Mouse (Mus musculus) erythroblast, adult 5-6 weeks (primary cell): ENCODE measurements around the gene Rhbdd1. TPM values are rescaled to one million over a fixed set of nuclear protein-coding genes. Genes with fewer than 3 reads are reported as not detected.

Source experiments
- ATAC-seq: replicated peaks from 2 replicates; pipeline ENCODE4 v1.8.0; 2016; ENCODE audit warnings: moderate number of reproducible peaks, mild to moderate bottlenecking, moderate TSS enrichment, inconsistent platforms; ENCODE audit not compliant: poor library complexity, low FRiP score, severe bottlenecking
- total RNA-seq, 2 experiments: library from RNA; stranded (forward) in 1 of 2; stranded (reverse) in 1 of 2; fragments of 150-400 nt in 1 of 2; fragments of 200-764, 138-1000 nt in 1 of 2; gene quantifications; 2 replicates each; pipeline versions ENCODE4 v1.2.3 to v1.2.4; 2015 to 2017; ENCODE audit warnings: low replicate concordance in 2 of 2

Rhbdd1 gene
- 3.6 and 5.2 TPM in 2 replicates for total RNA-seq (2015; ENCODE audit: low replicate concordance)
- total RNA-seq (2017; ENCODE audit: low replicate concordance) = 4.6 and 7.6 TPM in 2 replicates

DNA sequence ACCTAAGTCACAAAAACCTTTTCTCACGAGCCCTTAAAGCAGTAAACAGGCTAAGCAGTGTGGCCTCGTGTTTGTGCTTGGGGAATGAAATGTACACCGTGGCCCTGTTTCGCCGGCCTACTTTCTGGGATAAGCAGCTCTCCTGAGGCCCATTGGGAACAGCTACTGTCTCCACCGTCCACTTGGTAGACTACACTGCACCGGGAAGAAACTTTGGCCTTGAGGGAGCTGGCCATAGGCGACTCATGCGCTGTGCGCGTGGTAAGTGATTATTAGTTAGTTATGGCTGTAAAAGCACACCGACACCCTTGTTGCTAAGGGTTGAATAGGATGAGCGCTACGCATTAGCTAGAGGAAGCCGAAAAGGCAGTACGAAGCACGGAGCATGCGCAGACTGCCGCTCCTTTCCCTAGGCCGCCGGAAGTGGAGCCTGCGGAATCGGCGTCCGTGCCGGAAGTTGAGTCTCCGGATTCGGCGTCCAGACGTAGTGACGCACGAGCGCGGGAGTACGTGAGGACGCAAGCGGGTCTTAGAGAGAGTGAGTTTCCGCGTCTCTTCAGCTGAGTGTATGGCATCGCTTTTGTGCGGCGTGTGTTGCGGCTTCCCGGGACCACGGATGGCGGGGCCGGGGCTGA, at the start of gene Rhbdd1:
TSS of gene Rhbdd1 (plus strand) at position 342 of the 635 bp plus-strand sequence.
- peak; percentile 100 for ATAC-seq

DNA sequence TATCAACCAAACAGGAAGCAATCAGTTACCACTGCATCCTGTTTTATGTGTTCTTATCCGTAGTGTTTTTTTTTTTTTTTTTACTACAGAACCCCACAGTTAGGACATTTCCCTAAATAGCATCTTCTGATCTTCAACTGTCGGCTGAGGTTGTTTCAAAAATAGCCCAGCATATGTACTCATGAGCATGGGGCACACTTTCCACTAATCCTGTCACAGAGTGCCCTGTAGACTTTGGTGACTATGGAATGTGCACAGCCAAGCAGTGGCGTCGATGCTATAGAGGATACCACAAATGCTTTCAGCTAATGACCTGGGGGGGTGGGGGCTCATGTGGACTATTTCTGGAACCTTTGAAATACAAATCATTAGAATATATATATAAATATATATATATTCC, 48.7 kb upstream of the Rhbdd1 start:
- no peak for ATAC-seq

DNA sequence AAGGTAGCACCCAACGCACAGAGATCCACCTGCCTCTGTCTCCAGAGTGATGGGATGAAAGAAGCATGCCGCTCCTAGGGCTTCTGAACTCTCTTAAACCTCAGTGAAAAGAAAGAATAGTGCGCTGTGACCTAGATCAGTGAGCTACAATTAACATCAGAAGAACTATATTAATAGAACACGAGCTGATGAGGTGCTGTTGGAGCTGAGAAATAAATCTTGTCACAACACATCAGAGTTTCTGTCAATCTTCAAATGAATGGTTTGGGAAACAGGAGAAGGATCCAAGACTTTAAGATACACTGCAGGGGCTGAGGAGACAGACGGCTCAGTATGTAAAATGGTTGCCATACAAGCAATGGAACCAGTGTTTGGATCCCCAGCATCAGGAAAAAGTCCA, 44.0 kb upstream of the Rhbdd1 start:
- ATAC-seq = no peak

DNA sequence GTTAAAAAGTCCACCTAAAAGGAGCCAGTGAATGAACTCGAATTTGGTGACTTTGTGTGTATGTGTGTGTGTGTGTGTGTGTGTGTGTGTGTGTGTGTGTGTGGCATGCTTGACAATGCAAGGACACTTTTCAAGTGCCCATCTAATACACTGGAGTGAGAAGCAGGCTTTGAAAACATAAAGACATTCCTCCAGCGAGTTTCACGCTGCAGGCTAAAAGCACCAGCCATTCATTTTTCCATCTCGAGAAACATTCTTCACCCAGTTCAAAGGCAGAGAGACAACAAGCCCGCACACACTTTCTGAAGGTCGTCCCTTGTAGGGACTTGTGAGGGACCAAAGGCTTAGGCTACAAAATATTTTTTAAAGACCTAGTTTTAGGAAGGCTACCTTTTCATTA, 42.7 kb upstream of the Rhbdd1 start:
- no peak for ATAC-seq

GRCm38 (mm10) chr1:82274361-82274760, 41.9 kb upstream of the Rhbdd1 start:
- no peak for ATAC-seq

DNA sequence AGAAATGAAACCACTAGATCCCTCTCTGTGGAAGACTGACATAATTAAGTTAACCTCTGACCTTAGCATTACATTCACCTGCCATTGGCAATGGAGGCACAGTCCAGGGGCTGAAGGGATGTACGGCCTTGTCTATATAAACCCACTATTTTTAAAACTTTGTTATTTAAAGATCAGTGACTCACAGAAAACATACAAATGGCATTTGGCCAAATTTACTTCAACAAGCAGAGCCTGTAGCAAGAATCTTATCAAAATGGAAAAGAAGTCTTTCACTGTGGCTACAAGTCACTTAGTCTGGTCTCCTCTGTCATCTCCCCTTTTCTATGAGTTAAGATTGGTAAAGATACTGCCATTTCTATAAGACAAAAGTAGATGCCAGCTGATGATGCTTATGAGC, 36.5 kb upstream of the Rhbdd1 start:
- ATAC-seq = no peak

DNA sequence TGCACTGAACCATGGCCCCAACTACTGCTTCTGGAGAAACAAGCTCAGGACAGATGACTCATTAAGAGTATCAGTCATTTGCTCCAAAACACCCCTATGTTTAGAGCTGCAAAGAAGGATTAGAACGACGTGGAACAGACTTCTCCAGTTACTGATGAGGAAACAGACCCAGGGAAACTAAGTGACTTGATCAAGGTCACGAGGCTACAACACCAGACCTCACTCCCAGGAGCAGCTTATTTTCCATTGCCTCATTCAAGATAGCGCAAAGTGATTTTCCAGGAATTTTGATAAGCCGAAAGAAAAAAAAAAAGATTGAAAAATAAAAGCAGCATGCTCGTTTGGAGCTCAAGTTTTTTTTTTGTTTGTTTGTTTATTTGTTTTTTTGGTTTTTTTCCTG, 34.4 kb upstream of the Rhbdd1 start:
- no peak for ATAC-seq

GRCm38 (mm10) chr1:82282992-82283611, 33.1 kb upstream of the Rhbdd1 start:
- peak; percentile 60; the same call in 1 of the 2 replicates for ATAC-seq

DNA sequence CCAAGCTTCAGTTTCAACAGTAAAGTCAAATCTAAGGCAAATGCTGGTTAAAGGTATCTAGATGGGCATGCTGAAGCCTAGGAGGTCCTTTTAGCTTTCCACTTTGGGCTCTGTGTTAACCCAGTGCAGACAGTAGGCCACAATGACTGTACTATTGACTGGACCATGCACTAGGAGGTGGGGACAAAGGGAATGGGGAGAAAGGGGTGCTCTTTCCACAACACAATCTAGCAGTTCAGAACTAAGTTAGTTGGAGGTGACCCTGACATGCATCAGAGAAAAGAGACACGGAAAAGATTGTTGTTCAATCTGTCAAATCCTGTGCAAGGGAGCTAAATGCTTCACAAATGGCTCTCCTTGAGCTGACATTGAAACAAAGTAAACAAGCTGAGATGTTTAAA, 32.4 kb upstream of the Rhbdd1 start:
- no peak for ATAC-seq

- no peak for ATAC-seq
These were observed 31.8 kb upstream of the Rhbdd1 start for GRCm38 (mm10) chr1:82284403-82284802.

DNA sequence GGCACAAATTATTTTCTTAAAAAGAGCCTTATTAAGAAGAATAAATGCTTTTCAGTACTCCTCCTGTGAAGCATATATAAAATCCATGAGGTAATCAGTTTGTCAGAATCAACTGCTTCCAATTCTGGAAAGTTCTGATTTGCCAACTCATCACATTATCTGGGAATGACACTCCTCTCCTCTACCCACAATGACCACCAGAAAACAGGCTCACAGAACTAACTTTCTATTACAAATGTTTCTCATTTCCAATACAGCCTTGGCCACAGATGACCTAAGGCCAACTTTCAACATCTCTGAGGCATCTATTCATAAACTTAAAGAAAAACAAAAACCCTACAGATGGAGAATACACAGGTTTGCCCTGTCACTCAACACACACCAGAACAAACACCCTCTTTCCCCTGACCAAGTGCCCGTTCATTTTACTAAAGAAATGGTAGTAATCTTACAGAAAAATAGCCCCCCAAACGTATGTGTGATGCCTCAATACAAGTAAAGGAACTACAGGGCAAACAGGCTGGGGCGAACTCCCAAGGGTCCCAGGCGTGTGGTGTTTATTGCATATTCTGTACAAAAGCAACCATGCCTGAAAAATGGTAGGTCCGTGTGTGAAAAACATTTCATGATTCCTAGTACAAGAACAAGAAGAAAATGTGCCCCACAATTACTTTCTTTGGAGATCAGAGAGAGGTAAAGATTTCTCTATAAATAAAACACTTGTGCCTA, 30.6 kb upstream of the Rhbdd1 start:
- ATAC-seq = no peak

DNA sequence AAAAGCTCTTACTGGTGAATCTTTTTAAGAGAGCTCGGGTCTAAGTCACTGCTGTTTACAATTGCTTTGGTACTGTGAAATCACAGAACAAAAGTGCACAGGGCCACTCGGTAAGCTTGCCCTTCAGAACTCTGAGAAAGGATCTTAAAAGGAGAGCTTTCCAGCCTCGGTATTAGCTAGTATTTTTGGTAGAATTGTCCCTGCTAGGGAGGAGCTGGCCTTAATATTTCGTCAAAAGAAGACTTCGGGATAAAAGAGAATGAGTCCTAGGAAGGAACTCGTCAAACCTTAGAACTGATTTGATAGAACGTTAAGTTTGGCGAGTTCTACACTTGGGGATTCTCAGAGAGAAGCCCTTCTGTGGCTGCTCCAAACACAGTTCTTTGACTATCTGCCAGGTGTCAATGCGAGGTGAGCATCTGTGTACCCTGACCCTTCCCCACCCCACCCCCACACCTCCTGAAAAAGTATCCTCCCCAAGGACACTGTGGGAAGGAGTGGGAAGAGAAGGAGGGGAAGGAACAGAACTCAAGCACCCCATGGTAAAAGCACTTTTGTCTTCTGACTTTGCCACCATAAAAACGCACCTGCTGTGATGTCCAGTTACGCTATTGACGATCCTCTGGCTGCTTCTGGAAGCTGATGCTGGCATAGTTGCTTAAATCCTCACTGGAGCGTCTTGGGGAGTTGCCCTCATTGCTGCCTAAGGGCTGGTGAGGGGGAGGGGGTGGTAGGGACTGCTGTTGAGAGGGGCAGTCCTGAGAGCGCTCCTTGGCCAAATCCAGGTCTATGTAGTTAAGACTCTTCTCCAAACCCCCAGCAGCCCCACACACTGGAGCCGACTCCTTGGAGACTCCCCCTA, 29.8 kb upstream of the Rhbdd1 start:
- no peak for ATAC-seq

GRCm38 (mm10) chr1:82287052-82287775, 29.0 kb upstream of the Rhbdd1 start:
- ATAC-seq = no peak

DNA sequence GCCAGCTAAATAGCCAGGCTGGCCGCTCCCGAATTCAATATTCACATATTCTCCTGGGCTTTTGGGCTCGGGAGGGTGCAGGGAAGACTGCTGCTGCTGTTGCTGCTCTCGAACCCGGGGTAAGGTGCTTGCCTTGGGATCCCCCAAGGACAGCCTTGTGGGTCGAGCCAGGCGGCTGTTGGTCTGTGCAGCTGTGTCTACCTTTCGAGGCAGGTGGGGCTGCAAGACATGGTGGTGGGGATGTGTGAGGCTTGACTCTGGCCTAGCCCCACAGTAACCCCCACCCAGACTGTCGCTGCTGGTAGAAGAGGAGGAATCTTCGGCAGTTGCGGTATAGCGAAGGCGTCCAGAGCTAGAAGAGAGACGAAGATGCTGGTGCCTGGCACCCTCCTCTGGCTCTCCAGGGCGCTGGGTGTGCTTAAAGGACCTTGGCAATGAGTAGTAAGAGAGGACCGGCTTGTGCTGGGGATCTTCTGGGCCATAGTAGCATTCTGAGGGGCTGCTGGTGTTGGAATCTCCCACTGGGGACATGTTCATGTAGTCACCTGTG, 28.4 kb upstream of the Rhbdd1 start:
- no peak for ATAC-seq

GRCm38 (mm10) chr1:82288421-82288990, 27.7 kb upstream of the Rhbdd1 start:
- no peak for ATAC-seq

GRCm38 (mm10) chr1:82289116-82289989, 26.9 kb upstream of the Rhbdd1 start:
- ATAC-seq = no peak

DNA sequence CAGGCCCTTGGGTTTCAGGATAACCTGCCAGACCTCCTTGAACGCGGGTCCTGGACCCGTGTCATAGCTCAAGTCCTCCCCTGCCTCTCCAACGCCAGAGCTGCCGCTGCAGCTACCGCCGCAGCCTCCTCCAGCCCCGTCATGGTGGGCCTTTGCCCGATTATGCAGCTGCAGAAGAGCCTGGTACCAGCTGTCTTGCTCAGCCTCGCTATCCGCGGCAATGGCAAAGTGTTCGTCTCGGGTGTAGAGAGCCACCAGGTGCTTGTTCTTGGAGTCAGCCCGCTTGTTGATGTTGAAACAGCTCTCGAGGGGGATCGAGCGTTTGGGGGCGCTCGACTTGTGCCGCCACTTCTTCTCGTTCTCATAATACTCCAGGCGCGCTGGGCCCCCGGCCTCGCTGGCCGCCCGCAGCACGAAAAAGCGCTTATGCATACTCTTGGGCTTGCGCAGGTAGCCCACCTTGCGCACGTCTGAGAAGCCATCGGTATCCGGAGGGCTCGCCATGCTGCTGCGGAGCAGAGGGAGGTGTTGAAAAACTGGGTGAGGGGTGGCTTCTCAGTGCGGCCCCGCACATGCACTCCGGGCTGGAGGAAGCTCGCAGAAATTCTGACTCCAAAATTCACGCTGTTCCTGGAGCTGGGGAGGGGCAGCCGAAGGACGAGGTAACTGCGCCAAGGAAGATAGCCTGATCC, 26.1 kb upstream of the Rhbdd1 start:
- no peak for ATAC-seq
